Mouse (Mus musculus): Measurements from ENCODE around the gene Drp2. TPM values are rescaled to one million over a fixed set of nuclear protein-coding genes. Genes with fewer than 3 reads are reported as not detected.

The Drp2 gene
- polyA plus RNA-seq (2021; fragmentation: Nextera tagmentation), result 10.3 and 12.0 TPM in 2 replicates
- long read RNA-seq, experiment 1, full-length matches to known transcripts, result 15 of 60 reads
- long read RNA-seq, experiment 1, partial matches to known transcripts, result 16 of 60 reads
- long read RNA-seq, experiment 1, other reads (novel, unspliced or antisense), result 29 of 60 reads
- long read RNA-seq, experiment 2, full-length matches to known transcripts, result 1 of 11 reads
- long read RNA-seq, experiment 2, partial matches to known transcripts, result 3 of 11 reads
- long read RNA-seq, experiment 2, other reads (novel, unspliced or antisense), result 7 of 11 reads

GRCm38 (mm10) chrX:134403863-134404583 is at the start of gene Drp2:
Drp2 (plus strand) TSS chrX:134404551.

GRCm38 (mm10) chrX:134476290-134476689 is 71.9 kb downstream of the Drp2 start, which contains the start of gene Taf7l:
Taf7l (minus strand) TSS chrX:134476490.

Other genes with a start within 250 kb of the Drp2 start
- gene Xkrx, start 242.5 kb upstream of the Drp2 start, polyA plus RNA-seq (2021; fragmentation: Nextera tagmentation), result 0.40 and 0.44 TPM in 2 replicates
- gene Arl13a, start 217.1 kb upstream of the Drp2 start, polyA plus RNA-seq (2021; fragmentation: Nextera tagmentation), result not detected in 2 replicates
- gene Nox1, start 182.6 kb upstream of the Drp2 start, polyA plus RNA-seq (2021; fragmentation: Nextera tagmentation), result 0.13 TPM in 1 of 2 replicates, not detected in the other
- 7.0 and 7.4 TPM in 2 replicates for gene Trmt2b, start 127.6 kb upstream of the Drp2 start, polyA plus RNA-seq (2021; fragmentation: Nextera tagmentation)
- 66.7 and 67.7 TPM in 2 replicates for gene Tmem35a, start 109.3 kb upstream of the Drp2 start, polyA plus RNA-seq (2021; fragmentation: Nextera tagmentation)
- gene Cenpi, start 96.5 kb upstream of the Drp2 start, polyA plus RNA-seq (2021; fragmentation: Nextera tagmentation), result 0.21 and 0.40 TPM in 2 replicates
- 0.21 TPM in 1 of 2 replicates, not detected in the other for gene Taf7l, start 71.9 kb downstream of the Drp2 start, polyA plus RNA-seq (2021; fragmentation: Nextera tagmentation)
- gene Timm8a1, start 137.3 kb downstream of the Drp2 start, polyA plus RNA-seq (2021; fragmentation: Nextera tagmentation), result 25.6 and 26.3 TPM in 2 replicates
- gene Btk, start 179.0 kb downstream of the Drp2 start, polyA plus RNA-seq (2021; fragmentation: Nextera tagmentation), result 0.49 and 0.53 TPM in 2 replicates
- 1,174 and 1,311 TPM in 2 replicates for gene Rpl36a, start 181.1 kb downstream of the Drp2 start, polyA plus RNA-seq (2021; fragmentation: Nextera tagmentation)
- gene Gla, start 196.6 kb downstream of the Drp2 start, polyA plus RNA-seq (2021; fragmentation: Nextera tagmentation), result 1.9 and 3.5 TPM in 2 replicates
- gene Hnrnph2, start 196.6 kb downstream of the Drp2 start, polyA plus RNA-seq (2021; fragmentation: Nextera tagmentation), result 78.8 and 104 TPM in 2 replicates

All from left cerebral cortex, adult 6 months (tissue).